Mouse (Mus musculus): Measurements from ENCODE around the gene H2afb1.
"Not testable (repeated sequence)": the region's sequence is repeated elsewhere in the genome, so short reads cannot be mapped to it uniquely, and the experiment has no call there.

H2afb1 gene

DNA sequence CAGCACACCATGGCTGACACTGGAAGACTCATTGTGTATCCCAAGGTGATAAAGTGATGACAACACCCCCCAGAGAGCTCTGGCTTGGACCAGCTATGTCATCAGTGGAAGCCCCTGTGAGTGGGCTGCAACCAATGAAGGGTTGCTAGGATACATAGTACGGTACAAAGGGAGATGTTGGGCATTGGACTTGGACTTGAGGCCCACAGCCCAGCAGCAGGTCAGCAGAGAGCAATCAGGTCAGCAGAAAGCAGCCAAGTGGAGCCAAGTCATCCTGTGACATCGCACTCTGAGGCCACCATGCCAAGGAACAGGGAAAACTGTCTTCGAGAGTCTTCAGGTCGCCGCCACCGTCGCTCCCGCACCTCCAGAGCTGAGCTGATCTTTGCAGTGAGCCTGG, at the start of gene H2afb1:
Gene H2afb1 (plus strand): TSS at position 301 of the 400 bp plus-strand sequence.
- DNase-seq (ENCODE audit: low spot score in 2 of 2): not testable (repeated sequence)

DNA sequence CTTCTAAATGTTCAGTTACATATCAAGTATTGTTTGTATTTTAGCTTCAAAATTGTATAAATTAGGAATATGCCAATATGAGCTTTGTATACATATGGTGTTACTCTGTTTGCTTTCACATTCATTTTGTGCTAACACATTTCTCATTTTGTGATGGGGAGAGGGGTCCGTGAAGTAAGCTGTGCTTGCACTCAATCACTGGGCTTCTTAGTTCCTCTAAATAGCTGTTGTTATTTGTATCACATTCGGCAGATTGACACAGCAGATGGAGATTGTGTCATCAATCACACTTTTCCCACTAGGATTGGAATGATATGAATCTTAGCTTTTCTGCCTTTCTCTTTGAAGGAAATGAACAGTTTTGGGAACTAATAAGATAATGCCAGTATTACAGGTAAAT, 21.5 kb downstream of the H2afb1 start:
- DNase-seq (ENCODE audit: low spot score in 2 of 2): no peak

Measured in urinary bladder, postnatal 36 days (tissue).